Mouse (Mus musculus) retina, adult 2 months (tissue): Measurements from ENCODE around the gene Ndufc1.
"Not testable (repeated sequence)": the region's sequence is repeated elsewhere in the genome, so short reads cannot be mapped to it uniquely, and the experiment has no call there.

ENCODE experiments used
- DNase-seq: peaks from one replicate; pipeline ENCODE4 v3.0.0-alpha.2; 2012; ENCODE audit warnings: low read depth, low spot score

Ndufc1 gene

GRCm38 (mm10) chr3:51396219-51397068 lies 12.3 kb downstream of the Ndufc1 start, which contains the start of gene Mgarp:
TSS of gene Mgarp (minus strand) at chr3:51396738.
- peak; percentile 76 for DNase-seq

DNA sequence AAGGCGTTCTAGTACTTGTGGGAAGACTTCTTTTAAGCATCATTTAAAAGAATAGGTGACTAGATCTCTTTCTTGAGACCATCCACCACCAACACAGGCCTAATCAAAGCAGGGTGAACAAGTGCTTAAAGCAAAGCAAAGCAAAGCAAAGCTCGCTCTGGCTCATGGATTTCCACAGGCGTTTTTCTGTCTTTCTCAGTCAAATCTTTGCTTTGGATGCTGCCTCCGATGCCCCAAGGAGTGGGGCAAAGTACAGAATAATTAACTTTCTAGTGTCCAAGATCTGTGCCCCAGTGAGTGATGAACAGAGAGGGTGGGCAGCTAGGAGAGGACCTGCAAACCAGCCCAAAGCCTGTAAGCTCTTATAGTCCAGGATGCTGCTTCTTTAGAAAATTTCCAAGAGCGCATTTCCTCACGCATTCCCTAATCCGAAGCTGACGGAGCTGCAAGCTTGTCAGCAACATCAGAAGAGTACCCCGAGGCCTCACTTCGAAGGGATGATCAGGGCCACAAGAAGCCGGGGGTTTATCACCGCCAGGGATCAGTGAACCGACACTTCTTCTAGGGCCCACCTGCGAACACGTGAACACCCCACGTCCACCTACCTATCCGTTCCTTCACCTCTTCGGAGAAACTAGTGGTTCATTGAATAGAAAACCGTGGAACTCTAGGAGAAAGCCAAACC lies 13.2 kb downstream of the Ndufc1 start:
- DNase-seq: no peak

DNA sequence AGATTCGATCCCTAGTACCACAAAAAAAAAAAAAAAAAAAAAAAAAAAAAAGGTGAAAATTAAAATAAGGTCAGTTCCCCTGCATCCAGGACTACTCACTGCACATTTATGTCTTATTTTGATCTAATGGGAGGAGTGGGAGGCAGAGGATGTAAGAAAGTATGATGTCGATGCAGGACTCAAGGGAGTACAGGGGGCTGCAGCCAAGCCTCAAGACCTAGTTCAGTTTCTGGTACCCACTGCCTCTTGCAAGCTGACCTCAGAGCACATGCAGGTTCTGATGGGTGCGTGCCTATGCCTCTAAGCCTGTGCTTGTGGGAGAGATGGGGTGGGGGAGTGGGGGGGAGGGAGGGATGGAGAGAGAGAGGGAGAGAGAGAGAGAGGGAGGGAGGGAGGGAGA lies 13.9 kb downstream of the Ndufc1 start:
- DNase-seq: no peak

DNA sequence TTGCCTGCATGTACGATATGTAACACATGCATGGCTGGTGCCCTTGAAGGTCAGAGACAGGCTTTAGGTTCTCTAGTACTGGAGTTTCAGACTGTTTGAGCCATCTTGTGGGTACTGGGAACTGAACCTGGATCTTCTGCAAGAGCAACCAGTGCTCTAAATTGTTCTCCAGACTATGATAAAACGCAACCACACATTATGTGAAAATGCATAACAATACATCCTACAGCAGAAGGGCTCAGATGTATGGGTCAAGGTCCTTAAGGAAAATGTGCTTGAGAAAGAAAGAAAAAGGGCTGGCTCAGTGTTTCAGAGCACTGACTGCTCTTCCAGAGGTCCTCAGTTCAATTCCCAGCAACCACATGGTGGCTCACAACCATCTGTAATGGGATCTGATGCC lies 15.1 kb downstream of the Ndufc1 start:
- no peak for DNase-seq

GRCm38 (mm10) chr3:51393018-51393417 lies 15.8 kb downstream of the Ndufc1 start:
- DNase-seq: not testable (repeated sequence)

DNA sequence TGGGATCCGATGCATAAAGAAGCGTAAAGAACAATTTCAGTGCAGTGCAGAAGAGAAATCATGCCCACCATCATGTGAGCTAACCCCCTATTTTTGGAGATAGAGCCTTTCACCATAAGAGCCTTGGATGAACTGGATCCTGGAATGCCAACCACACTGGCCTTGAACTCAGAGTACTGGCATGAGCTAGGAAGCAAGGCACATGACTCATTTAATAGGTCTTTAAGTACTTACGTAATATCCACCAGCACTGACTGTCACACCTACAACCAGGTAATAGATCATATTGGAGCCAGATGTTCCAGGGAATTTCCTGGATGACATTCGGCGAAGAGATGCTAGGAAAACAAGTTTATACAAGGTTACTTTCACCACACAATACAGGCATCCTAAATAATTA lies 17.2 kb downstream of the Ndufc1 start:
- DNase-seq: no peak

- no peak for DNase-seq
Observed at GRCm38 (mm10) chr3:51391095-51391494, 17.7 kb downstream of the Ndufc1 start.

- no peak for DNase-seq
Observed at GRCm38 (mm10) chr3:51388904-51389303, 19.9 kb downstream of the Ndufc1 start.

- no peak for DNase-seq
Observed at GRCm38 (mm10) chr3:51387868-51388381, 20.9 kb downstream of the Ndufc1 start.

DNA sequence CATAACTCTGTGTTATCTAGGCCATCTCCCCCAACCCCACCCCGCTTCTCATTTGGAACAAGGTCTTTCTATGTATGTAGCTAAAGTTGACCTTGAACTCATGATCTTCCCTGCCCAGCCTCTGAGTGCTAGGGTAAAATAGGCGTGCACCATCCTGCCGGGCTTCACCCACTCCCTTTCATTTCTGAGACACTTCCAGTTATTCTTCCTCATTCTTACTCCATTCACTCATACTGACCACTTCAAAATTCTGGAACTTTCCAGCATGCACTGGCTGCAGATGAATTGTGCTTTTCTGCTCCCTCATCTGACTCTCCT lies 21.7 kb downstream of the Ndufc1 start:
- DNase-seq: no peak

DNA sequence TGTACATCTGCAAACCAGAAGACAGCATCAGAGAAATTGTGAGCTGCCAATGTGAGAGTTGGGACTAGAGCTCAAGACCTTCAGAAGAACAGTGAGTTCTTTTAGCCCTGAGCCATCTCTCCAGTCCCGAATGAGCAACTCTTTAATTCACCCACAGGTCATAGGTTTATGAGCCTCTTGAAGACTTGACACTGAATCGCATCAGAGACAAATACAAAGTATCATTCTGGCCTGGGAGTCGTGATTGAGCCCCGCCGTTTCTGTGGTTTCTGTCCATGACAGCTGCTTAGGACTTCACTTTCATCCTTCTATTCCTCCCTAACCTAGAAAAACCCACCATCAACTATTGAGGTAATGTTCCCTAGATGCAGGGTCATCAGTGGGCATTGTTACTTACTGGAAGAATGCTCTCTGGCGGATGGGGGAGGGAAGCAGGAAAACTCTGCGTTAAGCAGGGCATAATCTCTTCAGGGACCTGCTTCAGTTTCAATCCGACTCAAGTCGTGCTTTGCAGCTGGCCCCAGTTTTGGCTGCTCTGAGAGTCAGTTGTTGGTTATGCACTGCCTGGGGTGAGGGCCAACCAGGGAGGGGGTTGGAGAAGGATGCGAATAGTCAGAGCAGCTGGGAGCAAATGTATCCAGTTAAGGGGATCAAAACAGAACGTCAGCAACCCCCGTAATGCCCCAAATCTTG lies 22.2 kb downstream of the Ndufc1 start:
- peak; percentile 73 for DNase-seq

- peak; percentile 83 for DNase-seq
Observed at GRCm38 (mm10) chr3:51383409-51383808, 25.4 kb downstream of the Ndufc1 start.

GRCm38 (mm10) chr3:51380660-51381014 lies 28.2 kb downstream of the Ndufc1 start:
- no peak for DNase-seq

DNA sequence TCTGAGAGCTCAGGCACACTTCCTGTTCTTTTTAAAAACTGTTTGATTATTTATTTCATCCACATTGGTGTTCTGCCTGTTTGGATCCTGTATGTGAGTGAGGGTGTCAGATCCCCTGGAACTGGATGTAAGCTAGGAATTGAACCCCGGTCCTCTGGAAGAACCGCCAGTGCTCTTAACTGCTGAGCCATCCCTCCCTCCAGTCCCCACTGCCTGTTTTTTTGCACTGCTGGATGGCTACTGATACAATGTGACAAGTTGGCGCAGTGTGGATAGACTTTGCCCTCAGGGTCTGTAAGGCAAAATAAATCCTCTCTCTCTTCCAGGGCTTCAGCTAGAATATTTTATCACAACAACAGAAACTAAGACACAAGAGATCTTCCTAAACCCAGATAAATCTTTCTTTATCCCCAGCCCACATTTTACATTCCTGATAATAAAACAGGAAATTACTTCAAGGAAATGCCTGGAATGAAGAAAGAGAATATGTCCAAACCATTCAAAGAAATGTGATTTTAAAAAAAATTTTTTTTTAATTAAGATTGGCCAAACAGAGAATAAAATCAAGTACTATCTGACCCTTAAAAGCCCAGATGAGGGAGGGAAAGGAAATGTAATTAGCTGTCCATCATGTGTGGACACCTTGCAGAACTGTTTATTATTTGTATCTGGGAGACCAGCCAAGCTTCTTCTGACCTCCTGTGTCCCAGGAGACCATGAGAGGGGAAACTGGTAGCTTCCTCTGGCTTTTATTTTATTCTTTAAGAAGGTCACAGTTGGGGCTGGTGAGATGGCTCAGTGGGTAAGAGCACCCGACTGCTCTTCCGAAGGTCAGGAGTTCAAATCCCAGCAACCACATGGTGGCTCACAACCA lies 28.8 kb downstream of the Ndufc1 start:
- no peak for DNase-seq

DNA sequence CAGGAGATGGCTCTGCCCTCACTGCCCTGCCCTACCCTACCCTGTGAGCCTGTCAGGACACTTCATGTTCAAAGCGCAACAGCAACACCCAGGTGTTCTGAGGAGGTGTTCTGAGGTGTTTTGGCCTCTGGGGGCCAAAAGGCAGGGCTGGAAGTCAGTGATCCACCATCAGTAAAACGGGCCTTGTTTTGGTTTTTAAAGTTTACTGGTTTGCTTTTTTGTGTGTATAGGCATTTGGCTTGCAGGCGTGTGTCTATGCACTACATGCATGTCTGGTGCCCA lies 30.2 kb downstream of the Ndufc1 start:
- DNase-seq: no peak

GRCm38 (mm10) chr3:51377878-51378664 lies 30.7 kb downstream of the Ndufc1 start:
- no peak for DNase-seq

GRCm38 (mm10) chr3:51375307-51376265 lies 33.2 kb downstream of the Ndufc1 start:
- DNase-seq: no peak

DNA sequence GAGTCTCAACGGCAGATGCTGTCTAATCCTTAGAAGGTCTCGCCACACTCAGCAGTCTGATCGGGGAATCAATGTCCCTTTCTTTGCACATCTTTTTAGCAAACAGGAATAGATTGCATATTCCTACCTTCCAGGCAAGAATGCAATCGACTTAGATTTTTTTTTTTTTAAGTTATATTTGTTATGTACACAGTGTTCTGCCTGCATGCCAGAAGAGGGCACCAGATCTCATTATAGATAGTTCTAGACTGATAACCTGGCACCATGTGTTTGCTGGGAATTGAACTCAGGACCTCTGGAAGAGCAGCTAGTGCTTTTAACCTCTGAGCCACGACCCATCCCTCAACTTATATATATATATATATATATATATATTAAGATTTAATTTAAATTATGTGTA lies 35.2 kb downstream of the Ndufc1 start:
- DNase-seq: no peak

- DNase-seq: no peak
Observed at GRCm38 (mm10) chr3:51372883-51373282, 35.9 kb downstream of the Ndufc1 start.

GRCm38 (mm10) chr3:51371826-51372225 lies 37.0 kb downstream of the Ndufc1 start:
- no peak for DNase-seq
